Mouse (Mus musculus) MN1 (cell line): ENCODE data around the gene Daam1.

Experiments used
- DNase-seq: peaks from one replicate; pipeline ENCODE4 v3.0.0-alpha.2; 2016; ENCODE audit warnings: low spot score

Daam1 gene

DNA sequence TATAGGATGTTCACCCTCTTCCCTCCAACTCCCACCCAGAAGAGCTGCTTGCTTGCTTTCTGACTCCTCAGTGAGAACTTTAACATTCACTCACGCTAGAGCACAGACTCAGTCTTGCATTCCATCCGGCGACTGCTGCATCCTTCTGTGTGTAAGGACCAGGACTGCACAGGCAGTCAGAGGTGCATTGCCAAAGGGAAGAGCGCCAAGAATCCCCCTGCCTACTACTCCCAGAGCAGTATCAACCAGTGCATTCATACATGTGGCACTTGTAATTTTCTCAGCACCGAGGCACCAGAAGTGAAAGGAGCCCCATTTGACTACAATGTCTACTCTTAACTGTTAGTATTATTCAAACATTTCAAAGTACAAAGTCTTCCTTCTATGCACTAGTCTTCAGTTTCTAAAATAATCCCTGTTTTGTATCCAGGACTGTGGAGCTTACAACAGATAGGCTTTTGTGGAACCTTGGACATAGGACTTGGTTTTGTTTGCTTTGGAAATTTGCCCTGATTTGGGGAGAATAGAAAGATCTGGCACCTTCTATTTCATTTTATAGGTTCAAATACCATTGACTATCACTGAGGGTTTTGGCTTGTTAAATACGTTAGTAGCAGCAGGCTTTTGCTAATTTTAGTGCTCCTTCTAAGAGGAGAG is 103.2 kb downstream of the Daam1 start:
- DNase-seq: no peak

DNA sequence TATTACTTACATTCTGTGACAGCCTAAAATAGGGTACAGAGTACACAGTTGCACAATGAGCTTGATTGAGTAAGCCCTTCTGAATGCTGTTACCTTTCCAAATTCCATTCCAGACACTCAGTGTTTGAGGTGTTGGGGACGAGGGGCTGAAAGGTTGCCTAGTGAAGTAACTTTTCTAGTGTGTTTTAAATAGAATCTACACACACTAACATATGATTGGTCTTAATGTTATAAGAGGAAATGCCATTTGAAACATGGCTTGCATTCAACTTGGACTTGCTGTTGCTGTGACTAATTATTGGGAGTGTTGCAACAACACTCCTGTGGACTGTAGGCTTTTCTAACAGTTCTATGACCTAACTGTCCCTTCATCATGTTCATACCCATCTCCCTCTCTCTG is 105.8 kb downstream of the Daam1 start:
- DNase-seq: no peak

DNA sequence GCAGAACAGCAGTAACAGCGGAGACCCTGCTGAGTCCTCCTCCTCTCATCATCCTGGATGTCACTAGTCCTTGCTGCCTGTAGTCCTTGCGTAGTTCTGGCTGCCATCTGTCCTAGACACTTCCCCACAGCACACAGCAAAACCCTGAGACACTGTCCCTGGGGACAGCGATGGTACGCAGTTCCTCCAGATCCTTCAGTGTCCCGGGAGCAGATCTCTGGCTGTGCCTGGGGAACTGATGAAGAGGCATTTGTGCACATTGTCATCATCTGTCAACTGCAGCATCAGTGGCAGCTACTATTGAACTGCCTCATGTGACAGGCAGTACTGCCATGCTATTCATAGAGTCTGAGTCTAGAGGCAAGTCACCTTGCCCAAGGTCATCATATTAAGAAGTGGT is 107.6 kb downstream of the Daam1 start:
- DNase-seq: no peak

DNA sequence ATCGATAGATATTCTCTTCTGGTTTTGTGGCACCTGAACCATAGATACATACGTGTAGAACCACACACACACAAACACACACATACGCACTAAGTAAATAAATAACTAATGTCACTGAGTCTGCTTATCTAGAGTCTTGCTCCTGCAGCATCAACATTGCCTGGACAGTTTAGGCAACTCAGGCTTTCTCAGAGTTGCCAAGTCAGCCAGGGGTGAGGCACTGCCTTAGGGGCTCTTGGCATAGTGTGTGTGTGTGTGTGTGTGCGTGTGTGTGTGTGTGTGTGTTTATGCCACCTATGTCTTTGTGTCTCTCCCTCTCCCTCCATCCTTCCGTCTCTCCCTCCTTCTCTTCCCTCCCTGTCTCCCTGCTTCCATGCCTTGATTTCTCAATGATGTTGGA is 110.4 kb downstream of the Daam1 start:
- DNase-seq: no peak

DNA sequence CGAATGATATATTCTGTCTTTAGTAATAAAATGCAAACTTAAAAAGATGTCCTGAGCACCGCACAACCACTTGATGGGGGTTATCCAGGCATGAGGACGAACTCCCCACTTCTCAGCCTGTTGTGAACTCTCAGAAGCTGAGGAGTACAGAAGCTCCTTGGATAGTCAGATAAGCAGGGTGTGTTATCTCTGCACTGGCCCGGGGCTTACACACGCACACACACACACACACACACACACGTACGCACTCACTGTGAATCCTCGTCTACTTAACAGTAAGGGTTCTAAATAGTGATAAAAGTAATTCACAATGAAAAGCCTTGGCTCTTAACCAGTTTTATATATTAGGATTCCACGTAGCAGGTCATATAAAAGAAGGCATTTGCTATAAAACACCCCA is 112.2 kb downstream of the Daam1 start:
- DNase-seq: no peak

DNA sequence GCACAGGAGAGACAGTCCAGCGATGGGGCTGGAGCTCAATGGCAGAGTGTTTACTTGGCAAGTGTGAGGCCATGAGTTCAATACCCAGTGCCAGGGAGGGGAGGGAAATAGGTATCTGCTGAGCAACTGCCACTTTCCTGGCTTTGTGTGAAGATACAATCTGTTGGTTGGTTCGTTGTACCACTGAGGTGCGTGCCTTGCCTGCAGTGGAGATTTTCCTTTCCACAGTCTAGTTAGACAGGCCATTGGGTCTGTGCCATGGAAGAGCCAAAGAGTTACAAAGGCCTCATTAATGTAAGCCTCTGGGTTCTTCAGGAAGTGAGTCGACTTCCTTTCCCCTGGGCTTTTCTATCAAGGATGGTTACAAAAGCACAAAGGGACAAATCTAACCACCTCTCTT is 112.8 kb downstream of the Daam1 start:
- DNase-seq: no peak

DNA sequence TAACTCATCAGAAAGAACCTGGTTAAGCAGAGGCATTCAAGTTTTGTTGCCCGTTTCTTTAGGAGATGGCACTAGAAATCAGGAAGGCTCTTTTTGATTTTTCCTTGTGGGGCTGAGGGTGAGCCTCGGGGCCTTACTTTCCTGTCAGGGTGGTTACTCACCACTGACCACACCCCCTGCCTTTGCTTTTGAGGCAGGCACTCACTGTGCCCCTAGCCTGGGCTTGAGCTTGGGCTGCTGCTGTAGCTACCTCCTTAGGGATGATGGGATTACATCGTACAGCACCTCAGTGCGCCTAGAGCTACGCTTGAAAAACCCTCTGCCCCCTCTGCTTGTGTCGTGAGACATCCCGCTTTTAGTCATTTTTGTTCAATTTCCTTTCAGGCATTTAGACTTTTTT is 115.0 kb downstream of the Daam1 start:
- no peak for DNase-seq

DNA sequence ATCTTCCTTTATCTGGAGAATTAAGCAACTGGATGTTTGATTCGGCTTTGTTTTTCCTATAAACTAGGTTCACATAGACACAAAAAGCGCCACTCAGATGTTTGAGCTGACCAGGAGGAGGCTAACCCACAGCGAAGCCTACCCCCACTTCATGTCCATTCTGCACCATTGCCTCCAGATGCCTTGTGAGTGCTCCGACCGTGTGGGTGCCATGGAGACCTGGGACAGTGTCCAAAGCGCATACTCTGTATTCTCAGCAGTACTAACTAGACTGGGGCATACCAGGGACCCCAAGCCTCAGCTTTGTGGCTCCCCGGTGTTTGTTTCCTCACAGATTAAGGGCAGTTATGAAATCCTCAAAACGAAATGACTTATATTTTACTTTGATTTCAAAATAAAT is 115.6 kb downstream of the Daam1 start:
- DNase-seq: no peak

DNA sequence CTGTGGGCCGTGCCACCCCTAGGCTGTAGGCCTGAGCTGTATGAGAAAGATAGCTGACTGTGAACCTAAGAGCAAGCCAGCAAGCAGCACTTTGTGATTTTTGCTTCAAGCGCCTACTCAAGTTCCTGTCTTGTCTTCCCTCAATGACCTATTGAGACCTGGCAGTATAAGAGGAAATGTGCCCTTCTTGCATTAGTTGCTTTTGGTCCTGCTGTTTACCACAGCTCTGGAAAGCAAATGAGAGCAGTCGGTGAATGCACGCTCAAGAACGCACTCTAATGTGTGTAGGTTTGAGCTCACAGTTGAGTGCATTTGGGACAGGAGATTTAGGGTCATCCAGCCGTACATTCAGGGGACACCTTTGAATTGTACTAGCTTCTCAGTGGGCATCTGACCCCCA is 118.1 kb downstream of the Daam1 start:
- no peak for DNase-seq

DNA sequence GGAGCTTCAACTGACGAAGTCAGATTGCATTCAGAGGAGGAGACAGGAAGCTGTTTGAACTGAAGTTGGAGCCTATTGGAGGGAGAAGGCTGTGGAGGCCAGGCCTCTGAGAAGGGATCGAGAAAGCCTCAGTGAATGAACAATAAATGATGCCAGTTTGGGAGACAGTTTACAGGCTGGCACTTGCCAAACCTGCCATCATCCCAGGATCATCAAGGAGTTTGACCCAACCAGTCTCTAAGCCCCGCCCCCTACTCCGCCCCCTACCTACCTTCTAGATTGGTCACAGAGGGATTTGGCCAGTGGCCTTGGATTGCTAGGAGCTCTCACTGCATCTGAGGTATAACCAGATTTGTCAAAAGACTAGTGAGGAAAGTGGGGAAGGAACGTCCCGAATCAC is 118.7 kb downstream of the Daam1 start:
- no peak for DNase-seq

DNA sequence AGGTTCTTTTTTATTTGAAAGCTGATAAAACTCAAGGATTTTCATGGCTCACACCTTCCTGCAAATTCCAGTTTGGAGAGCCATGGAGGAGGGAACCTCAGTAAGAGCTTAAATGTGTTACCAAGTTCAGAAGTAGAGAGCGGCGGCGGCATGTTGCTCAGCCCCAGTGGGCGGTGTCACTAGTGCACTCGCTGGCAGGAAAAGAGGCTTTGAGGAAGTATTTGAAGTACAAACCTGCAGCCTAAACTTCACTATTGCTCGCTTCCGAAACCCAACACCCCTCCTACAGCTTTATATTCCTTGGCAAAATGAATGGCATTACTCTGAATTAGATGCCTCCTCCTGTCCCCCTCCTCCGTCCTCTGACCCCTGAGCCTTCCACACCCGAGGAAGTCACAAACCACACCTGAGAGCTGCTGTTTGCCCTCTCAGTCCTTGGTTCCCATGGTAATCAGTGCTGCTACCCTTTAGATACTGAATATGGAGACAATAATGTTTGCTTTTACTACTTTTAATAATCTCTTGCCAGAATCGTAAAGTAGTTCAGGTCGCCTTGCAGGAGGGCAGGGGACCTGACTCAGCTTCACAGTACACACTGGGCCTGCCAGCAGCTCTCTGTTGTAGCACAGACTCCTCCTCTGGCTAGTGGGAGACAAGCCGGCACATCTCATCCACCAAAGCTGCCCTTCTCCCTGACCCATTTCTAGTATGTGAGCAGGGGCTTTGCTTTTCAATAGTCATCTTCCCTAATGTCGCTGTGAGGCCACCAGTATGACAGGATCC is 119.4 kb downstream of the Daam1 start:
- DNase-seq: no peak

DNA sequence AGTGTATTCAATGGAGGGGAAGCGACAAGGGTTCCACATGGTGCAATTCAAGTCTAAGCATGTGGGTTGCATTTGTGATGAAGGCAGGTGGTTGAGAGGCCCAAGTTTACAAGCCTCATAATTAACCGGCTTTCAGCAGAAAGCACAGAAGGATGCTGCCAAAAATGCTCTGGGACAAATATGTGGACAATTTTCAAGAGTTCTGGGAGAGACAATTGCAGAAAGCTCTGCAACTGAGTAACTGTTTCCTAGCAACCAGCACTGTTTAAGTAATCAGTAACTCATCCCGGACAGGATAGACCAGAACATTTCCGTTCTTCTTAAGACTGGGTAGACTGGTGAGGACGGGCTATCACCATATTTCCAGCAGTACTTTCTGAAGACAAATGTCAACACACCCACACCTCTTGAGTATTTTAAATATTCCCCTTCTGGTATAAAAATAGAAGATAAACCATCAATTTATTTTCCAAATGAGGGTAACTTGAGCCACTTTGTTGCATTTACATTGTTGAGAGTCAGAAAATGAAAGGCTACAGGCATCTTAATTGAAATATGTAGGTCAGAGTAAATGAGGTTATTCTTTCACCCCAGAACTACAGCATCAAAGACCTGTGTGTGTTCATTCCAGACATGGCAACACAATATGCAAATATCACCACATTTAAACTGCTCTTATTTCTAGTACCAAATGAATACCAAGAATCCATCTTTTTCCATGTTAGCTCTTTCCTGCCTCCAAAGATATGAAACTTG is 123.5 kb downstream of the Daam1 start:
- DNase-seq: no peak

DNA sequence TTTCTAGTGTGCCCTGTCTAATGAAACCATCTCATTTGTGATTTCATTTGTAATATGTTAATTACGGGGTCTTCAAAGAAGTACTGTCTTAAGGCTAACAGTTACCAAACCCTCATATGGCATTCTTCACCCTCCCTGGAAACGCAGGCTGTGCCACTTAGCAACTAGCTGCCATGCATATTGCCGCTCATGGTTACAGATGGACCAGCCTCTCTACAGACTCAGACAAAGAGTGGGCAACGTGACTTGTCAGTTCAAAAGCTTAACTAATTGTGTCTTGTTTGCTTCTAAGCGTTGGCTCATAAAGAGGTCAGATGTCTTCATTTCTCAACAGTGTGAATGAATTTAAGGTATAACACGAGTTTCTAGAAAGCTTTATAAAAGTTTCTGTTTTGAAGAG is 126.1 kb downstream of the Daam1 start:
- no peak for DNase-seq

DNA sequence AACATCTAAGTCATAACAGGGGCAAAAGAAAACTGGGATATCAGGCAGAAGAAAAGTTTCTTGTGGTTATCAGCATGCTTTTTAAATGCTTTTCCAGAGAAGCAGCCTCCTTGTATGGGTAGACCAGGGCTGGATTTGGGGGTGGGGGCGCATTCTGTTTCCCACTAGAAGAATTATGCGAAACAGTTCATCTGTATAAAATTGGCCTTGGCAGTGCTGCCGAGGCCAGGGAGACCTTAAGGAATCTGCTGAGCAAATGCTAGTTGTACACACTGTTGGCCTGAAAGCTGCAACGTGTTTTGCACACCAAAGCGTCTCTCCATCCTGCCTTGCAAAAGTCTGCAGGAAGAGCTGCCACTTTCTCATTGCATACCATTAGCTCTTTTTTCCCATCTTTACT is 126.6 kb downstream of the Daam1 start:
- no peak for DNase-seq

DNA sequence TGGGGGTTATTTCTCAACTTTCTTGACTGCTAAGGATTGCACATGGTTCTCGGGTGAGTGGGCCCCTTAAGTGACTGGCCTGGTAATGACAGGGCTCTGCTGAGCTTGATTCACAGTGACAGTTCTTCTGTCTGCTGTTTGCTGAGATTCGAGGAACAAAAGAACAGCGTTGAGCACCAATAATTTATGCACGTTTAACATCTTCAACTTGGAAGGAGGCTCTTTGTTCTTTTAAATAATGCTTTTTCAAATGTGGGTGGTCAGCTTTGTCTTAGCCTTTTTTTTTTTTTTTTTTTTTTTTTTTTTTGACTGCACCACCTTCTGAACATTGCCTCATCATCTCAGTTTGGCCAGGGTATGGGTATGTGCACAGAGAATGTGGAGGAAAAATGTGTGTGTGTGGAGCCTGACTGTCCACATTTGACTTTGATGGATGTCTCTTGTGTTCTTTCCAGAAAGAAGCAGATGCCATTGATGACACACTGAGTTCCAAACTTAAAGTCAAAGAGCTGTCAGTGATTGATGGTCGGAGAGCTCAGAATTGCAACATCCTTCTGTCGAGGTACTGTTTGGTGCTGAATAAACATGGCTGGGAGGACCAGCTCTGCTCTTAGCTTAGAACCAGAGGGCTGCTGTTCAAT is 128.6 kb downstream of the Daam1 start:
- DNase-seq: no peak

DNA sequence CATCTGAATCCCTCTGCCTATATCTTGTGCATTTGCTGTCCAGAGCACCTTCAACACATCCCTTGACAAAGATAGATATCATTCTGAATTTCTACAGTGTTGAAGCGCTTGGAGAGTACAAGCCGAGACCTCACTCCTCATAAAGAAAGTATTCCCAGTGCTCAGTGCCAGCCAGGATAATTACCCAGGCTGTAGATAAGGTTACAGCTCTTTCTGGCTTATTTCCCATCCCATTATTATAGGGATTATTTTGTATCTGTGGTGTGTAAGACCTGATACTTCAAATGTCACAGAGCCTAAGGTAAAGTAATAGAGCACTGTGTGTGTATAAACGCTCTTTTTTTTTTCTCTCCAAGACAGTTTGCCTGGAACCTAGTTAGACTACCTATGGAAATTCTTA is 130.8 kb downstream of the Daam1 start:
- no peak for DNase-seq

DNA sequence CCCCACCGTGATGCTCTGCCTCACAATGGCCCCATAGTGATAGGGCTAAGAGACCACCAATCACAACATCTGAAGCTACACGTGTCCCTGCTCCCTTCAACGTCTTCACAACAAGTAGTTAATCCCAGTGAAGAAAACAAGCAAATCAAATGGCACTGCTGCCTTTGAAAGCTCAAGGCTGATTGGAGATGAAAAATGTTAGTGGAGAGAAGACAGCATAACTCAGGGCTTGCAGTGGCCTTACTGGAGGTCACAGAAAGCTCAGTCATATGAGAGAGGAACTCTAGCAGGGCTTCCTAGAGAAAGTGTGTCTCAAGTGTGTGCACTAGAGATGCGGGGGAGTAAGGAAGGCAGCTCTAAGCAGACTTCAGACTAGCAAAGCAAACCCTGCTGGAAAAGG is 131.7 kb downstream of the Daam1 start:
- no peak for DNase-seq

DNA sequence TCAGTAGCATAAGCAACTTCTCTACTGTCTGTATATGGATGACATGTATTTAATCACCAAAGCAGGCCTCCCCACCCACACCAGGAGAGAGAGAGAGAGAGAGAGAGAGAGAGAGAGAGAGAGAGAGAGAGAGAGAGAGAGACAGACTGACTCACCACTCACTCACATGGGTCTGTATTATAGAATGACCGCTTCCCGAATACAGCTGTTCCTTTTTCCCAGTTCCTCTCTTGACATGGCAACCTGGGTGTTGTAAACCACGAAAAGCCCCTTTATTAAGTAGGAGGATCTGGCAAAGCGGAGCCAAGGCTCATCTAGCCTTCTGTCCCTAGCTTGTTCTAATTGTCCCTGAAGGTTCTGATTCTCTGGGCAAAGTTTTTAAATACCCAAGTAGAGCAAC is 137.7 kb downstream of the Daam1 start:
- no peak for DNase-seq

DNA sequence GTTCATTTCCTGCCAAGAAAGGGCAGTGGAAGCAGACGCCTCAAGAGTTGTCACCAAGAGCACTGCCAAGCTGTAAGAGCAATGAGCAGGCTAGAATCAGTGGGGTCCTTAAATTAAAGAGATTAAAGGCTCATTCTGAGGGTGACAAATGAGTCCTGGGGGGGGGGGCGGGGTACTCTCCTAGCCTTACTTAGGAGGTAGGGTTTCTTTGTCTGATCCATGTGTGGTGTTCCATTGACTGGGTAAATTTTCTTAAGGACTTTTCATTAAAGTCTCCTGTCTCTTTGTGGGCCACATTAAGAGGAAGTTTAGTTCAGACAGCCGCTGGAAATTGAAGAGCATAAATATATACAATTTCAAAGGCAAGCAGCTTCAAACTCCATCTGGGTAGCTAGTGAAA is 138.1 kb downstream of the Daam1 start:
- no peak for DNase-seq

DNA sequence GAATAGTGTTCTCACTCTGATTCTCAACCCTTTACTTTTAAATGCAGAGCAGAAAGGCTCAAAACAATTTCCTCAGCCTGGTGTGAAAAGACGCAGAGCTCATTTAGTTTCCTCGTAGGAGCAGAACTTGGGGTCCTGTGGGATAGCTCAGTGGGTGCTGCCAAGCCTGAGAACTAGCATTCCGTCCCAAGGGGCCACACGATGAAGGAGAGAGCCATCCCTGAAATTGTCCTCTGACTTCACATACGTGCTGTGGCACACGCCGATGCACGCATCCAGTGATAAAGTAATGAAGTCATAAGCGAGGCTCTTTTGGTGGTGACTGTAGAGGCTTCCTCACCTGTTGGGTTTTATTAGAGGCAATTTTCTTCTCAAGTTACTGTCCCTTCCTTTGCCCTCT is 138.6 kb downstream of the Daam1 start:
- no peak for DNase-seq

DNA sequence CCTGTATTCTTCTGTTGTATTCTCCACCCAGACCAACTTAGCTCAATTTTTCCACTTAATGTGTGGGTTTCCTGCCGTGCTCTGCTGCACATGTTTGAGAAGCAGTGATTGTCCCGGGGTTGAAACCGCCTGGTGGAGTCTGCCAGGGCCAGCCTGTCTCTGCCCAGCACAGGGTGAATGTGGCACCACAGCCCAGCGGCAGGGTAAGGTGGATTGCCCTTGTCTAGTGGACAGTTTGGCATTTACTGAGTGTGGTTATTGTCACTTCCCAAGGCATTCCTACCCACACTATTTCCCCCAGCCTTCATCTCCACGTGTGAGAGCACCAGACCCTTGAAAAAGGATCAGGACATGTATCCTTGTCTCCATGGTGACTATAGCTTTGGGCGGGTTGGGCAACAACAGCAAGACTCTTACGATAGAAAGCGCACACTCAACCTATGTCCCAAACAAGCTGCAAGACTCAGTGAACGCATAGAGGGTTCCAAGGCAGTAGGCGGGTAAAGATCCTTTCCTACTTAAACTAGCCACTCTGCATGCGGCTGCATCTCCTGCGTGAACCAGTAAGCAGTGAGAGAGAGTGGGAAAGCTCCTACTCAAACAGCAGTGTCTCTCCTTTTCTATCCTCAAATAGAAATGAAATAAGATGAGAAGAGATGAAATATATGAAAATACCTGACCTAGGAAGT is 139.2 kb downstream of the Daam1 start:
- DNase-seq: no peak
